Mouse (Mus musculus): ENCODE data around the gene Ifngr2.

- TF ChIP-seq GATA1 (IDR thresholded peaks at IDR 0.05; ENCODE audit: borderline replicate concordance, low read length) (no peak), FLI1 (IDR thresholded peaks at IDR 0.05; ENCODE audit: low read length) (no peak)
Observed at GRCm38 (mm10) chr16:91522040-91522439, 24.8 kb upstream of the Ifngr2 start.
